In genomic region chr11:61654786-61655311, GRCm38 (mm10) we compare ENCODE assay signal across 23 mouse cellular contexts. TPM values are rescaled to one million over a fixed set of nuclear protein-coding genes. Genes with fewer than 3 reads are reported as not detected.
DNase-seq lines count a peak whose midpoint lies in the region; ATAC-seq and TF ChIP-seq lines count a peak whose summit lies in the region.
"Had no signal": no experiment of that assay in that cellular context is flagged by ENCODE, and none has a peak within 500 bp of the region (broad histone marks: within the 10 kb centered on the region; RNA-seq: fewer than 3 reads in every experiment).

No protein-coding gene starts in this region.

- no peak for TF ChIP-seq CTCF in lung, adult 2 months (IDR thresholded peaks at IDR 0.05; ENCODE audit: insufficient read depth, low read length)
- no peak for TF ChIP-seq CTCF in spleen, adult 2 months (IDR thresholded peaks at IDR 0.05; ENCODE audit: extremely low read depth, insufficient read depth, insufficient read length, insufficient replicate concordance)
- no peak for TF ChIP-seq CTCF in small intestine, adult 2 months (IDR thresholded peaks at IDR 0.05; ENCODE audit: extremely low read depth, insufficient read length, insufficient replicate concordance, low read depth, low read length)

- H3K27ac ChIP-seq in heart, embryonic 15.5 days, result no peak overlapping the region
- H3K27ac ChIP-seq in spleen, adult 2 months (ENCODE audit: insufficient read depth, low read length), result peak overlapping the region; percentile 98
- H3K27ac ChIP-seq in small intestine, adult 2 months (ENCODE audit: insufficient read depth, low read depth, low read length), result no peak overlapping the region
- H3K27ac ChIP-seq: embryonic facial prominence, embryonic 15.5 days; layer of hippocampus, adult 2 months; limb, embryonic 15.5 days; macrophage; midbrain, embryonic 12.5 days; neural tube, embryonic 12.5 days had no signal

- 75% methylated on average over 4 of the region's 4 CpGs for WGBS in heart, embryonic 15.5 days
- 43% methylated on average over 4 of the region's 4 CpGs for WGBS in lung, adult 2 months
- WGBS in spleen, adult 2 months, result 48% methylated on average over 4 of the region's 4 CpGs
- 87% methylated on average over 4 of the region's 4 CpGs for WGBS in small intestine, adult 2 months

- intact Hi-C loops in heart, postnatal 14 days (cut with DNase I), result no loop called here

- H3K4me3 ChIP-seq in heart, embryonic 15.5 days, result no peak overlapping the region
- peak overlapping the region; percentile 66 for H3K4me3 ChIP-seq in lung, adult 2 months (replicated peaks; ENCODE audit: extremely low read depth, low read depth, low read length)
- peak overlapping the region; percentile 96 for H3K4me3 ChIP-seq in spleen, adult 2 months (ENCODE audit: extremely low read depth, insufficient read depth, insufficient read length)
- H3K4me3 ChIP-seq in small intestine, adult 2 months (ENCODE audit: low read depth, low read length), result peak overlapping the region; percentile 10; the same call in 1 of the 2 replicates
- H3K4me3 ChIP-seq: embryonic facial prominence, embryonic 15.5 days; layer of hippocampus, adult 2 months; limb, embryonic 15.5 days; midbrain, embryonic 12.5 days; neural tube, embryonic 12.5 days had no signal

- no peak for DNase-seq in heart, postnatal 14 days
- no peak for DNase-seq in lung, adult 2 months
- DNase-seq in lung, postnatal 4 days, result no peak
- no peak for DNase-seq in spleen, adult 2 months (ENCODE audit: low read depth in 1 of 2, low spot score in 2 of 2)
- DNase-seq in spleen, postnatal 4 days (ENCODE audit: low spot score in 2 of 2), result no peak
- DNase-seq in right cerebral cortex, postnatal 10 days (ENCODE audit: low spot score in 2 of 2), result no peak
- DNase-seq: adrenal gland, postnatal 14 days; cerebellum, adult 18-20 months; cerebellum, postnatal 36 days; kidney, adult 2 months; kidney, postnatal 14 days; right cerebral cortex, adult 18-20 months had no signal

- TF ChIP-seq POLR2A in lung, adult 2 months (IDR thresholded peaks at IDR 0.05; ENCODE audit: borderline replicate concordance, extremely low read depth, low read depth, low read length), result no peak
- TF ChIP-seq POLR2A in spleen, adult 2 months (IDR thresholded peaks at IDR 0.05; ENCODE audit: low read depth, low read length), result no peak
- no peak for TF ChIP-seq POLR2A in small intestine, adult 2 months (IDR thresholded peaks at IDR 0.05; ENCODE audit: low read depth, low read length)

- no peak for ATAC-seq in heart, embryonic 15.5 days (replicated peaks; ENCODE audit: insufficient number of reproducible peaks, insufficient read depth, low FRiP score, low read depth)

- no peaks in the 10 kb centered on the region for H3K36me3 ChIP-seq in heart, embryonic 15.5 days
- peaks cover 9% of the 10 kb centered on the region for H3K36me3 ChIP-seq in spleen, adult 2 months (ENCODE audit: control insufficient read depth, insufficient read depth, low read length)
- H3K36me3 ChIP-seq in small intestine, adult 2 months (ENCODE audit: control insufficient read depth, insufficient read depth, low read length), result no peaks in the 10 kb centered on the region
- H3K36me3 ChIP-seq: embryonic facial prominence, embryonic 15.5 days; limb, embryonic 15.5 days; midbrain, embryonic 12.5 days; neural tube, embryonic 12.5 days had no signal

- H3K9me3 ChIP-seq in heart, embryonic 15.5 days (replicated peaks), result no peaks in the 10 kb centered on the region
- H3K9me3 ChIP-seq: embryonic facial prominence, embryonic 15.5 days; limb, embryonic 15.5 days; midbrain, embryonic 12.5 days; neural tube, embryonic 12.5 days had no signal

- peaks cover 11% of the 10 kb centered on the region for H3K4me1 ChIP-seq in heart, embryonic 15.5 days (replicated peaks)
- peaks cover 18% of the 10 kb centered on the region for H3K4me1 ChIP-seq in lung, adult 2 months (ENCODE audit: control insufficient read depth, insufficient read depth, low read length)
- peaks cover 38% of the 10 kb centered on the region; the same call in 1 of the 2 replicates for H3K4me1 ChIP-seq in spleen, adult 2 months (ENCODE audit: control insufficient read depth, insufficient read depth, insufficient read length)
- peaks cover 3% of the 10 kb centered on the region; the same call in 1 of the 2 replicates for H3K4me1 ChIP-seq in small intestine, adult 2 months (ENCODE audit: control insufficient read depth, insufficient read depth, insufficient read length, low read length)
- H3K4me1 ChIP-seq: embryonic facial prominence, embryonic 15.5 days; midbrain, embryonic 12.5 days; neural tube, embryonic 12.5 days had no signal

- H3K4me2 ChIP-seq in heart, embryonic 15.5 days, result peak overlapping the region; percentile 8; the same call in 1 of the 2 replicates
- H3K4me2 ChIP-seq: limb, embryonic 15.5 days; midbrain, embryonic 12.5 days had no signal

- H3K27me3 ChIP-seq in heart, embryonic 15.5 days, result no peaks in the 10 kb centered on the region
- no peaks in the 10 kb centered on the region for H3K27me3 ChIP-seq in spleen, adult 2 months (ENCODE audit: control insufficient read depth, insufficient read depth, low read length)
- no peaks in the 10 kb centered on the region for H3K27me3 ChIP-seq in small intestine, adult 2 months (ENCODE audit: control insufficient read depth, insufficient read depth, low read length)
- H3K27me3 ChIP-seq: embryonic facial prominence, embryonic 15.5 days; limb, embryonic 15.5 days; neural tube, embryonic 12.5 days had no signal

- H3K9ac ChIP-seq in heart, embryonic 15.5 days, result no peak overlapping the region
- H3K9ac ChIP-seq: embryonic facial prominence, embryonic 15.5 days; limb, embryonic 15.5 days; midbrain, embryonic 12.5 days; neural tube, embryonic 12.5 days had no signal

RNA-seq across cellular contexts. Expression of gene Grap, which starts 1.8 kb away (rescaled TPM):
- 9.3 and 13.5 TPM in 2 replicates for polyA plus RNA-seq in heart, embryonic 15.5 days (2015; fragmentation: Nextera tagmentation; extraction: Ambion mirVana)
- total RNA-seq in heart, postnatal 14 days (2021), result 10 to 100 TPM; 13.9 to 15.4 TPM
- 77.0 and 86.0 TPM in 2 replicates for polyA plus RNA-seq in lung, adult 2 months (2012; rRNA removed)
- polyA plus RNA-seq in spleen, adult 2 months (2012; rRNA removed), result 85.6 and 97.1 TPM in 2 replicates
- polyA plus RNA-seq in small intestine, adult 2 months (2012; rRNA removed), result 3.4 and 7.7 TPM in 2 replicates

RNA-seq across cellular contexts. Expression of gene Fam83g, which starts 29.0 kb away (rescaled TPM):
- 0.68 and 1.4 TPM in 2 replicates for polyA plus RNA-seq in heart, embryonic 15.5 days (2015; fragmentation: Nextera tagmentation; extraction: Ambion mirVana)
- total RNA-seq in heart, postnatal 14 days (2021), result under 1 TPM; 0.07 to 0.24 TPM
- polyA plus RNA-seq in lung, adult 2 months (2012; rRNA removed), result 2.7 and 7.5 TPM in 2 replicates
- polyA plus RNA-seq in spleen, adult 2 months (2012; rRNA removed), result 1.3 and 2.0 TPM in 2 replicates
- polyA plus RNA-seq in small intestine, adult 2 months (2012; rRNA removed), result 15.8 and 33.8 TPM in 2 replicates
- total RNA-seq: granulocyte monocyte progenitor cell, adult 5-6 weeks; layer of hippocampus, adult 2 months; left cerebral cortex, postnatal 25 days; monocyte, adult 5-6 weeks had no signal
- polyA plus RNA-seq: macrophage had no signal
